Mouse (Mus musculus) retina, adult 2 months (tissue): Measurements from ENCODE around the gene Ssna1.

Experiments
- DNase-seq: peaks from one replicate; pipeline ENCODE4 v3.0.0-alpha.2; 2012; ENCODE audit warnings: low read depth, low spot score

Ssna1 gene

GRCm38 (mm10) chr2:25271827-25272511 lies at the start of gene Ssna1, which contains the start of gene Anapc2:
Ssna1 (minus strand) TSS chr2:25272438.
Anapc2 (plus strand) TSS chr2:25272478.
- DNase-seq, result peak; percentile 92

GRCm38 (mm10) chr2:25320084-25320483 lies 47.8 kb upstream of the Ssna1 start:
- no peak for DNase-seq

- DNase-seq, result peak; percentile 57
These were observed 46.9 kb upstream of the Ssna1 start, which contains the start of gene Grin1 for GRCm38 (mm10) chr2:25318971-25319773. Grin1 (minus strand) TSS chr2:25319187.

GRCm38 (mm10) chr2:25318119-25318966 lies 46.1 kb upstream of the Ssna1 start:
- DNase-seq, result no peak

- DNase-seq, result no peak
These were observed 39.3 kb upstream of the Ssna1 start for GRCm38 (mm10) chr2:25311491-25311891.

- no peak for DNase-seq
These were observed 38.7 kb upstream of the Ssna1 start for GRCm38 (mm10) chr2:25310969-25311368.

GRCm38 (mm10) chr2:25310180-25310579 lies 37.9 kb upstream of the Ssna1 start:
- DNase-seq, result no peak

GRCm38 (mm10) chr2:25305587-25306359 lies 33.5 kb upstream of the Ssna1 start:
- DNase-seq, result no peak

GRCm38 (mm10) chr2:25304657-25305541 lies 32.7 kb upstream of the Ssna1 start:
- no peak for DNase-seq

- DNase-seq, result no peak
These were observed 31.9 kb upstream of the Ssna1 start for GRCm38 (mm10) chr2:25303931-25304656.

GRCm38 (mm10) chr2:25303452-25303851 lies 31.2 kb upstream of the Ssna1 start:
- no peak for DNase-seq

- no peak for DNase-seq
These were observed 25.8 kb upstream of the Ssna1 start for GRCm38 (mm10) chr2:25298046-25298445.

GRCm38 (mm10) chr2:25297093-25297492 lies 24.9 kb upstream of the Ssna1 start:
- DNase-seq, result no peak

- DNase-seq, result no peak
These were observed 21.5 kb upstream of the Ssna1 start for GRCm38 (mm10) chr2:25293706-25294105.

- peak; percentile 41 for DNase-seq
These were observed 20.6 kb upstream of the Ssna1 start for GRCm38 (mm10) chr2:25292856-25293255.

- no peak for DNase-seq
These were observed 19.9 kb upstream of the Ssna1 start for GRCm38 (mm10) chr2:25292054-25292544.

GRCm38 (mm10) chr2:25291184-25292053 lies 19.2 kb upstream of the Ssna1 start:
- no peak for DNase-seq

GRCm38 (mm10) chr2:25290816-25291130 lies 18.5 kb upstream of the Ssna1 start:
- DNase-seq, result no peak
